ENCODE assay signal across 8 mouse cellular contexts in the genomic region with DNA sequence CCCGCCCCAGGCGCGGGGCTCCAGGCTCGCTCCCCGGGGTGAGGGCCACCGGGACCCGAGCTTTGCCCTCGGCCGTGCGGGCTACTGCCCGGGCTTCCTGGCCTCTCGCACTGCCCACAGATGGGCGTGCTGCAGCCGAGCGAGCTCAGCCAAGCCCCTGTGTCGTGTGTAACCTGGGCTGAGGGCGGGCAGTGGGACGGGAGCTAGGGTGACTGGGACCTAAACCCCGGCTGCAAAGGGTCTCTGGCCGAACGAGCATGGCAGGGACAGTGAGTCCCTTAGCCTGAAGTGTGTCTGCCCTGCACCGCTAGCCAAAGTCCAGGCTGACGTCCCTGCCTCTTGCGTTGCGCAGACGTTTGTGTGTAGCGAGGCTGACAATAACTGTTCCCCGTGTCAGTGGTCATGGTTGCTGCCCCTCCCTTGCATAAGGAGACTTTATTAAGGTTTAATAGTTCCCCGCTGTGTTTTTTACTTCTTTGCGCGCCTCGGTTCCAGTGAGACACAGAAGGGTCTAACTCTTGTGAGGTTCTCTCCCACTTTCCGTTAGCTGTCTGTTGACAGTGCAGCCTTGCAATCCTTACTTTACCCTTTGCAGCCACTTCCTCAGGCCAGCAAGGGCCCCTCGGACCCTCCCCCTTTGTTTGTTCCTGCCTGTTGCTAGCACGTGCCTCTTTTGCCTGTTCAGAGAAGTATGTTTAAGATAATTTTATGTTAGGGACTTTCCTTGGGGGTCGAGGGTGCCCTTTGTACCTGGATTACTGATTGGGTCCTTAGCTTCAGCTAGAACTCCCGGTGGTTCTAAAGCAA. TPM values are rescaled to one million over a fixed set of nuclear protein-coding genes. Genes with fewer than 3 reads are reported as not detected.
DNase-seq lines count a peak whose midpoint lies in the region; ATAC-seq and TF ChIP-seq lines count a peak whose summit lies in the region.

No protein-coding gene starts in this region.

- no peak; the same call in 1 of the 2 replicates for ATAC-seq in heart, embryonic 13.5 days (ENCODE audit: extremely low read depth, insufficient number of reproducible peaks, low FRiP score, low TSS enrichment)
- peak; percentile 28 for ATAC-seq in G1E (ENCODE audit: extremely low read depth, insufficient number of reproducible peaks, low FRiP score, poor library complexity, severe bottlenecking)
- ATAC-seq in forebrain, embryonic 12.5 days (ENCODE audit: low FRiP score) = peak; percentile 60; the same call in 1 of the 2 replicates
- ATAC-seq in limb, embryonic 12.5 days (ENCODE audit: insufficient number of reproducible peaks, insufficient read depth, low FRiP score, low TSS enrichment, low read depth) = peak; percentile 57; the same call in 1 of the 2 replicates
- ATAC-seq in midbrain, postnatal 0 days (ENCODE audit: low FRiP score) = peak; percentile 55
- no peak for ATAC-seq in inflammation-experienced regulatory T-cells, adult 6 months

- no peak for TF ChIP-seq CTCF in G1E (IDR thresholded peaks at IDR 0.05; ENCODE audit: low read depth, low read length)
- no peak for TF ChIP-seq CTCF in midbrain, postnatal 0 days (IDR thresholded peaks at IDR 0.05)

- H3K4me3 ChIP-seq in heart, embryonic 13.5 days = peak overlapping the region; percentile 87
- H3K4me3 ChIP-seq in G1E (ENCODE audit: low read depth, low read length) = peak overlapping the region; percentile 92
- peak overlapping the region; percentile 81 for H3K4me3 ChIP-seq in forebrain, embryonic 12.5 days (replicated peaks)
- peak overlapping the region; percentile 68 for H3K4me3 ChIP-seq in limb, embryonic 12.5 days (replicated peaks)
- H3K4me3 ChIP-seq in midbrain, postnatal 0 days (ENCODE audit: low read depth, low read length) = peak overlapping the region; percentile 51

- H3K9ac ChIP-seq in heart, embryonic 13.5 days = peak overlapping the region; percentile 96
- peak overlapping the region; percentile 94 for H3K9ac ChIP-seq in forebrain, embryonic 12.5 days
- H3K9ac ChIP-seq in limb, embryonic 12.5 days (replicated peaks) = peak overlapping the region; percentile 89
- H3K9ac ChIP-seq in midbrain, postnatal 0 days (replicated peaks; ENCODE audit: low read length, poor library complexity, severe bottlenecking) = peak overlapping the region; percentile 69

- no peaks in the 10 kb centered on the region for H3K9me3 ChIP-seq in heart, embryonic 13.5 days
- no peaks in the 10 kb centered on the region for H3K9me3 ChIP-seq in G1E (replicated peaks)
- no peaks in the 10 kb centered on the region for H3K9me3 ChIP-seq in forebrain, embryonic 12.5 days
- H3K9me3 ChIP-seq in limb, embryonic 12.5 days = no peaks in the 10 kb centered on the region
- H3K9me3 ChIP-seq in midbrain, postnatal 0 days (ENCODE audit: low read length) = no peaks in the 10 kb centered on the region

- peaks cover 31% of the 10 kb centered on the region for H3K27me3 ChIP-seq in heart, embryonic 13.5 days (replicated peaks)
- no peaks in the 10 kb centered on the region for H3K27me3 ChIP-seq in G1E (ENCODE audit: insufficient read depth, low read length)
- H3K27me3 ChIP-seq in forebrain, embryonic 12.5 days = peaks cover 24% of the 10 kb centered on the region
- H3K27me3 ChIP-seq in limb, embryonic 12.5 days = no peaks in the 10 kb centered on the region
- H3K27me3 ChIP-seq in midbrain, postnatal 0 days (ENCODE audit: insufficient read depth, low read length) = 0 out of 2 replicates have a peak, but pooled peaks cover 3% of the 10 kb centered on the region

- H3K36me3 ChIP-seq in heart, embryonic 13.5 days = peaks cover 34% of the 10 kb centered on the region
- H3K36me3 ChIP-seq in G1E (replicated peaks) = peaks cover 40% of the 10 kb centered on the region
- peaks cover 35% of the 10 kb centered on the region for H3K36me3 ChIP-seq in forebrain, embryonic 12.5 days (replicated peaks)
- H3K36me3 ChIP-seq in limb, embryonic 12.5 days = peaks cover 35% of the 10 kb centered on the region
- H3K36me3 ChIP-seq in midbrain, postnatal 0 days (ENCODE audit: insufficient read depth, low read length) = peaks cover 24% of the 10 kb centered on the region

- H3K27ac ChIP-seq in heart, embryonic 13.5 days (replicated peaks) = peak overlapping the region; percentile 95
- H3K27ac ChIP-seq in forebrain, embryonic 12.5 days = peak overlapping the region; percentile 90
- peak overlapping the region; percentile 95 for H3K27ac ChIP-seq in limb, embryonic 12.5 days
- peak overlapping the region; percentile 73 for H3K27ac ChIP-seq in midbrain, postnatal 0 days (ENCODE audit: low read depth, low read length)

- peak overlapping the region; percentile 93 for H3K4me2 ChIP-seq in heart, embryonic 13.5 days
- peak overlapping the region; percentile 89 for H3K4me2 ChIP-seq in forebrain, embryonic 12.5 days
- peak overlapping the region; percentile 80 for H3K4me2 ChIP-seq in limb, embryonic 12.5 days
- H3K4me2 ChIP-seq in midbrain, postnatal 0 days (ENCODE audit: low read depth, low read length, poor library complexity, severe bottlenecking) = peak overlapping the region; percentile 61

- WGBS in heart, embryonic 13.5 days = under 1% methylated on average over 37 of the region's 37 CpGs
- WGBS in forebrain, embryonic 12.5 days = under 1% methylated on average over 37 of the region's 37 CpGs
- WGBS in limb, embryonic 12.5 days = under 1% methylated on average over 37 of the region's 37 CpGs
- WGBS in midbrain, postnatal 0 days = under 1% methylated on average over 35 of the region's 37 CpGs

- no peak for DNase-seq in heart, adult 11 months
- peak; percentile 34 for DNase-seq in G1E (ENCODE audit: low spot score)
- DNase-seq in midbrain, postnatal 0 days (ENCODE audit: low spot score) = no peak
- no peak for DNase-seq in cerebellum, postnatal 4 days (ENCODE audit: low spot score in 2 of 2)

- peaks cover 12% of the 10 kb centered on the region for H3K4me1 ChIP-seq in heart, embryonic 13.5 days
- peaks cover 72% of the 10 kb centered on the region for H3K4me1 ChIP-seq in G1E (ENCODE audit: insufficient read depth, low read depth, low read length)
- peaks cover 18% of the 10 kb centered on the region for H3K4me1 ChIP-seq in forebrain, embryonic 12.5 days
- H3K4me1 ChIP-seq in limb, embryonic 12.5 days (replicated peaks) = peaks cover 14% of the 10 kb centered on the region
- H3K4me1 ChIP-seq in midbrain, postnatal 0 days (ENCODE audit: insufficient read depth, low read length) = peaks cover 4% of the 10 kb centered on the region; the same call in 1 of the 2 replicates

RNA-seq across cellular contexts. Expression of gene A430005L14Rik, which starts 0.6 kb away (rescaled TPM):
- polyA plus RNA-seq in heart, embryonic 13.5 days (2015; fragmentation: Nextera tagmentation; extraction: Ambion mirVana) = 46.0 and 51.7 TPM in 2 replicates
- total RNA-seq in G1E (2014; fragmentation: Nextera tagmentation) (22.2 and 27.9 TPM in 2 replicates), G1E (2017) (48.7 and 57.6 TPM in 2 replicates)
- polyA plus RNA-seq in G1E (2012) = 112 and 127 TPM in 2 replicates
- 91.6 and 96.0 TPM in 2 replicates for polyA plus RNA-seq in forebrain, embryonic 12.5 days (2016; fragmentation: Nextera tagmentation; extraction: Ambion mirVana)
- polyA plus RNA-seq in limb, embryonic 12.5 days (2016; fragmentation: Nextera tagmentation; extraction: Ambion mirVana) = 105 and 116 TPM in 2 replicates
- 31.3 and 38.4 TPM in 2 replicates for total RNA-seq in midbrain, postnatal 0 days (2014; rRNA removed)
- 46.1 and 50.4 TPM in 2 replicates for polyA plus RNA-seq in midbrain, postnatal 0 days (2015; fragmentation: Nextera tagmentation; extraction: Ambion mirVana)
- 100 to 1,000 TPM in 1 of 3 experiments, 10 to 100 TPM in 2; 92.0 to 101 (median 97.8) TPM for polyA plus RNA-seq in inflammation-experienced regulatory T-cells, adult 6 months (2017; shearing (Covaris generic))

RNA-seq across cellular contexts. Expression of gene Dffb, which starts 17.3 kb away (rescaled TPM):
- 7.6 and 9.1 TPM in 2 replicates for polyA plus RNA-seq in heart, embryonic 13.5 days (2015; fragmentation: Nextera tagmentation; extraction: Ambion mirVana)
- 6.8 and 11.0 TPM in 2 replicates for total RNA-seq in G1E (2014; fragmentation: Nextera tagmentation)
- 17.0 and 20.5 TPM in 2 replicates for total RNA-seq in G1E (2017)
- polyA plus RNA-seq in G1E (2012) = 13.4 and 16.7 TPM in 2 replicates
- polyA plus RNA-seq in forebrain, embryonic 12.5 days (2016; fragmentation: Nextera tagmentation; extraction: Ambion mirVana) = 9.9 and 11.9 TPM in 2 replicates
- polyA plus RNA-seq in limb, embryonic 12.5 days (2016; fragmentation: Nextera tagmentation; extraction: Ambion mirVana) = 14.9 and 15.9 TPM in 2 replicates
- total RNA-seq in midbrain, postnatal 0 days (2014; rRNA removed) = 19.8 and 20.8 TPM in 2 replicates
- 9.7 and 10.1 TPM in 2 replicates for polyA plus RNA-seq in midbrain, postnatal 0 days (2015; fragmentation: Nextera tagmentation; extraction: Ambion mirVana)
- 10 to 100 TPM; 14.3 to 15.9 (median 15.5) TPM for polyA plus RNA-seq in inflammation-experienced regulatory T-cells, adult 6 months (2017; shearing (Covaris generic))

RNA-seq across cellular contexts. Expression of gene Cep104, which starts 17.3 kb away (rescaled TPM):
- polyA plus RNA-seq in heart, embryonic 13.5 days (2015; fragmentation: Nextera tagmentation; extraction: Ambion mirVana) = 12.9 TPM in 2 replicates
- 12.0 and 14.7 TPM in 2 replicates for total RNA-seq in G1E (2014; fragmentation: Nextera tagmentation)
- 6.1 and 7.7 TPM in 2 replicates for total RNA-seq in G1E (2017)
- polyA plus RNA-seq in G1E (2012) = 6.6 and 8.6 TPM in 2 replicates
- polyA plus RNA-seq in forebrain, embryonic 12.5 days (2016; fragmentation: Nextera tagmentation; extraction: Ambion mirVana) = 21.4 and 22.5 TPM in 2 replicates
- polyA plus RNA-seq in limb, embryonic 12.5 days (2016; fragmentation: Nextera tagmentation; extraction: Ambion mirVana) = 20.4 and 21.0 TPM in 2 replicates
- 9.6 and 11.6 TPM in 2 replicates for total RNA-seq in midbrain, postnatal 0 days (2014; rRNA removed)
- polyA plus RNA-seq in midbrain, postnatal 0 days (2015; fragmentation: Nextera tagmentation; extraction: Ambion mirVana) = 11.7 and 12.0 TPM in 2 replicates
- polyA plus RNA-seq in inflammation-experienced regulatory T-cells, adult 6 months (2017; shearing (Covaris generic)) = 1 to 10 TPM; 3.3 to 4.2 (median 3.6) TPM

RNA-seq across cellular contexts. Expression of gene Lrrc47, which starts 53.9 kb away (rescaled TPM):
- polyA plus RNA-seq in heart, embryonic 13.5 days (2015; fragmentation: Nextera tagmentation; extraction: Ambion mirVana) = 13.3 and 13.9 TPM in 2 replicates
- total RNA-seq in G1E (2014; fragmentation: Nextera tagmentation) = 17.5 and 24.8 TPM in 2 replicates
- 28.7 and 40.7 TPM in 2 replicates for total RNA-seq in G1E (2017)
- polyA plus RNA-seq in G1E (2012) = 201 and 254 TPM in 2 replicates
- polyA plus RNA-seq in forebrain, embryonic 12.5 days (2016; fragmentation: Nextera tagmentation; extraction: Ambion mirVana) = 32.5 and 32.6 TPM in 2 replicates
- 34.4 and 37.8 TPM in 2 replicates for polyA plus RNA-seq in limb, embryonic 12.5 days (2016; fragmentation: Nextera tagmentation; extraction: Ambion mirVana)
- 24.9 and 28.1 TPM in 2 replicates for total RNA-seq in midbrain, postnatal 0 days (2014; rRNA removed)
- polyA plus RNA-seq in midbrain, postnatal 0 days (2015; fragmentation: Nextera tagmentation; extraction: Ambion mirVana) = 15.8 and 22.6 TPM in 2 replicates
- polyA plus RNA-seq in inflammation-experienced regulatory T-cells, adult 6 months (2017; shearing (Covaris generic)) = 1 to 10 TPM; 4.8 to 6.2 (median 6.2) TPM

Comparison
In these comparisons a context has a peak if more than half of its experiments do, and no peak if none do; other contexts are left out.
1. ATAC-seq: peak in G1E (single experiment), forebrain, embryonic 12.5 days (single experiment), limb, embryonic 12.5 days (single experiment) and midbrain, postnatal 0 days (single experiment); none in heart, embryonic 13.5 days (single experiment) and inflammation-experienced regulatory T-cells, adult 6 months (single experiment).
2. Peak in every context shown above with its lines, with median percentiles within 50 percentile points of each other: H3K27ac ChIP-seq, H3K4me2 ChIP-seq, H3K4me3 ChIP-seq and H3K9ac ChIP-seq.